Mouse (Mus musculus): ENCODE data around the gene Atxn10. TPM values are rescaled to one million over a fixed set of nuclear protein-coding genes. Genes with fewer than 3 reads are reported as not detected.
A peak's percentile ranks its signal among the peaks of the same experiment; 100 is the strongest.
"Not testable (repeated sequence)": the region's sequence is repeated elsewhere in the genome, so short reads cannot be mapped to it uniquely, and the experiment has no call there.

Gene Atxn10
- total RNA-seq, 2 experiments from 2014 or later, result 108 to 119 TPM

- DNase-seq (ENCODE audit: low spot score in 2 of 2), result no peak
Observed at GRCm38 (mm10) chr15:85330024-85330423, 6.0 kb upstream of the Atxn10 start.

- DNase-seq (ENCODE audit: low spot score in 2 of 2), result not testable (repeated sequence)
Observed at GRCm38 (mm10) chr15:85333511-85333910, 2.5 kb upstream of the Atxn10 start.

- no peak for DNase-seq (ENCODE audit: low spot score in 2 of 2)
Observed at GRCm38 (mm10) chr15:85334234-85334633, 1.8 kb upstream of the Atxn10 start.

GRCm38 (mm10) chr15:85336301-85336991, 401 bp downstream of the Atxn10 start:
- peak; percentile 62 to 75 for DNase-seq (ENCODE audit: low spot score in 2 of 2)

- DNase-seq (ENCODE audit: low spot score in 2 of 2), result no peak
Observed at GRCm38 (mm10) chr15:85337219-85337618, 1.2 kb downstream of the Atxn10 start.

GRCm38 (mm10) chr15:85337979-85338378, 1.9 kb downstream of the Atxn10 start:
- DNase-seq (ENCODE audit: low spot score in 2 of 2), result no peak

- DNase-seq (ENCODE audit: low spot score in 2 of 2), result no peak
Observed at GRCm38 (mm10) chr15:85342246-85342645, 6.2 kb downstream of the Atxn10 start.

GRCm38 (mm10) chr15:85344673-85345072, 8.6 kb downstream of the Atxn10 start:
- DNase-seq (ENCODE audit: low spot score in 2 of 2), result no peak

- no peak for DNase-seq (ENCODE audit: low spot score in 2 of 2)
Observed at GRCm38 (mm10) chr15:85347058-85347700, 11.1 kb downstream of the Atxn10 start.

- DNase-seq (ENCODE audit: low spot score in 2 of 2), result no peak
Observed at GRCm38 (mm10) chr15:85350144-85350543, 14.1 kb downstream of the Atxn10 start.

GRCm38 (mm10) chr15:85354060-85354459, 18.0 kb downstream of the Atxn10 start:
- no peak for DNase-seq (ENCODE audit: low spot score in 2 of 2)

- no peak for DNase-seq (ENCODE audit: low spot score in 2 of 2)
Observed at GRCm38 (mm10) chr15:85356112-85356511, 20.1 kb downstream of the Atxn10 start.

- DNase-seq (ENCODE audit: low spot score in 2 of 2), result no peak
Observed at GRCm38 (mm10) chr15:85357465-85358225, 21.6 kb downstream of the Atxn10 start.

GRCm38 (mm10) chr15:85359483-85359882, 23.4 kb downstream of the Atxn10 start:
- DNase-seq (ENCODE audit: low spot score in 2 of 2), result no peak

GRCm38 (mm10) chr15:85359901-85360300, 23.9 kb downstream of the Atxn10 start:
- DNase-seq (ENCODE audit: low spot score in 2 of 2), result no peak

GRCm38 (mm10) chr15:85364366-85364765, 28.3 kb downstream of the Atxn10 start:
- DNase-seq (ENCODE audit: low spot score in 2 of 2), result no peak

- DNase-seq (ENCODE audit: low spot score in 2 of 2), result no peak
Observed at GRCm38 (mm10) chr15:85366938-85367337, 30.9 kb downstream of the Atxn10 start.

- no peak for DNase-seq (ENCODE audit: low spot score in 2 of 2)
Observed at GRCm38 (mm10) chr15:85369765-85370164, 33.7 kb downstream of the Atxn10 start.

GRCm38 (mm10) chr15:85373125-85373524, 37.1 kb downstream of the Atxn10 start:
- no peak for DNase-seq (ENCODE audit: low spot score in 2 of 2)

GRCm38 (mm10) chr15:85383477-85383876, 47.4 kb downstream of the Atxn10 start:
- DNase-seq (ENCODE audit: low spot score in 2 of 2), result no peak

GRCm38 (mm10) chr15:85388696-85389095, 52.7 kb downstream of the Atxn10 start:
- DNase-seq (ENCODE audit: low spot score in 2 of 2), result no peak

GRCm38 (mm10) chr15:85389915-85390314, 53.9 kb downstream of the Atxn10 start:
- no peak for DNase-seq (ENCODE audit: low spot score in 2 of 2)
